Mouse (Mus musculus) liver, embryonic 13.5 days (tissue): ENCODE measurements around the gene Epas1. TPM values are rescaled to one million over a fixed set of nuclear protein-coding genes. Genes with fewer than 3 reads are reported as not detected.

Source experiments
- ATAC-seq: fragments of 200-750 bp; cut with Nextera tagmentation; 2 replicates; pipeline ENCODE4 v1.8.0; 2017; ENCODE audit warnings: low read depth, mild to moderate bottlenecking, moderate number of reproducible peaks, moderate library complexity
- DNase-seq: peaks from one replicate; pipeline ENCODE4 v3.0.0; 2022
- H3K27ac ChIP-seq: fragments of 300-500 bp; sonication (generic); 2 replicates; pipeline ENCODE4 v1.5.1; 2015; ENCODE audit warnings: moderate library complexity, mild to moderate bottlenecking, inconsistent platforms
- H3K27me3 ChIP-seq: fragments of 300-500 bp; sonication (generic); 2 replicates; pipeline ENCODE4 v1.6.1; 2015; ENCODE audit warnings: mild to moderate bottlenecking, inconsistent platforms
- H3K36me3 ChIP-seq: fragments of 300-500 bp; sonication (generic); 2 replicates; pipeline ENCODE4 v1.6.1; 2015; ENCODE audit warnings: mild to moderate bottlenecking, inconsistent platforms
- H3K4me1 ChIP-seq: fragments of 300-500 bp; sonication (generic); replicated peaks from 2 replicates; pipeline ENCODE4 v1.6.1; 2015; ENCODE audit warnings: inconsistent platforms
- H3K4me2 ChIP-seq: fragments of 300-500 bp; sonication (generic); 2 replicates; pipeline ENCODE4 v1.6.1; 2015; ENCODE audit warnings: inconsistent platforms, mild to moderate bottlenecking, moderate library complexity
- H3K4me3 ChIP-seq: fragments of 300-500 bp; sonication (generic); replicated peaks from 2 replicates; pipeline ENCODE4 v1.5.1; 2015; ENCODE audit warnings: mild to moderate bottlenecking, inconsistent platforms
- H3K9ac ChIP-seq: fragments of 300-500 bp; sonication (generic); 2 replicates; pipeline ENCODE4 v1.6.1; 2015; ENCODE audit warnings: mild to moderate bottlenecking, inconsistent platforms
- H3K9me3 ChIP-seq: fragments of 300-500 bp; sonication (generic); replicated peaks from 2 replicates; pipeline ENCODE4 v1.6.1; 2016; ENCODE audit warnings: inconsistent platforms
- WGBS: fragments of 180-500 bp; shearing (Covaris S2); methylation state at CpG from one replicate; pipeline ENCODE4 v1.1.7; 2015; ENCODE audit not compliant: insufficient replicate concordance; 5-methylcytosine and 5-hydroxymethylcytosine counted together
- polyA plus RNA-seq: library from polyadenylated mRNA; unstranded; fragments of >200 nt; fragmentation: Nextera tagmentation; extraction: Ambion mirVana; gene quantifications from 2 replicates; pipeline ENCODE4 v1.2.1, GENCODE M21; 2015

The Epas1 gene
- polyA plus RNA-seq, 1 experiment from 2014 or later: 1.3 TPM

DNA sequence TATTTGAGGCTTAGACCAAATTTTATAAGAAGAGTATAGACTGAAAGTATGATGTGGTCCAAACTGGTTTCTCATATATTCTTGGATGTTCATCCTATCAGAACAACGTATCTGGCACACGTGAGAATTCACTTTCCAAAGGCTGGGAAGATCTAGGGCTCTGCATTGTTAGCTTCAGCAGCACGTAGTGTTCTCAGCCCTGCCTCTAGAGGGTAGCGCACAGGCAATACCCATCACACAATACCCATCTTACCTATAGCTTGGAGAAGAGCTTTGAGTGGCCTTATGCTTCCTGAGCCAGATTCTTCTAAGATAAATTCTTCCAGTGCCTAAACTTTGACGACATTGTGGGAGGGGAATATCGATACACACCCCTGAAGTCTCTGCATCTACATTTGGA is 24.6 kb downstream of the Epas1 start:
- no peak overlapping the region for H3K9ac ChIP-seq
- H3K4me2 ChIP-seq: no peak overlapping the region
- H3K36me3 ChIP-seq: no peaks in the 10 kb centered on the region
- DNase-seq: no peak
- 75% methylated on average over 6 of the region's 6 CpGs for WGBS
- ATAC-seq: no peak
- H3K4me3 ChIP-seq: no peak overlapping the region
- no peaks in the 10 kb centered on the region for H3K27me3 ChIP-seq
- no peak overlapping the region for H3K27ac ChIP-seq
- no peaks in the 10 kb centered on the region for H3K9me3 ChIP-seq
- H3K4me1 ChIP-seq: 0 out of 2 replicates have a peak, but pooled peaks cover 9% of the 10 kb centered on the region

- Histone ChIP-seq H3K9me3 (no peaks in the 10 kb centered on the region), H3K4me2 (no peak overlapping the region), H3K4me1 (0 out of 2 replicates have a peak, but pooled peaks cover 9% of the 10 kb centered on the region), H3K36me3 (no peaks in the 10 kb centered on the region), H3K9ac (no peak overlapping the region), H3K27me3 (no peaks in the 10 kb centered on the region), H3K4me3 (no peak overlapping the region), H3K27ac (no peak overlapping the region)
- WGBS: 44% methylated on average over 15 of the region's 15 CpGs
- no peak for DNase-seq
- no peak for ATAC-seq
Measured at GRCm38 (mm10) chr17:86779191-86780130, 26.0 kb downstream of the Epas1 start.

DNA sequence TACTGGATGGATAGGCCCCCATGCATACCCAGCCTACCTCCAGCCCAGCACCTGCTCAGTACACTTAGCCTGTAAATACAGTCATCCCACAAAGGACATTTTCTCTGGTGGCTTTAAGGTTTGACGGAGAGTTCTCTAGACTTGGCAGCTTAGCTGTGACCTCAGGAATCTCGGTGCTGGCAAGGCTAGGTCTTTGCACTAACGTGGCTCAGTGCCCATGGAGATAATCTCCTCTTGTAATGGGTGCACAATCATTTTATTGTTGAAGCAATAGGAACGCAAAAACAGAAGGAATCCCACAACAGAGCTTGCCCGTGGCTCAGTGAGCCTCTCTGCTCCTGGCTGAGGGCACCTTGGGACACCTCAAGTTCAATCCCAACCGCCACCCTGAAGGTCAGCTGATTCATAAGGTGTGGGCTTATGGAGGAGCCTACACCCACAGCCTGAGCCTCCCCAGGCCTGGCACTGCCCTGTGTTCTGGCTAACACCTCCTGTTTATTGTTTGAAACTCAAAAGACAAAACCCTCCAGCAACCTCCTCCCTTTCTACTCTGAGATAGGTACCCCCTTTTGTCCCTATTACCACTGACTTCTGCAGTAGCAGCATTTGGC is 27.3 kb downstream of the Epas1 start:
- no peak for ATAC-seq
- Histone ChIP-seq H3K9ac (no peak overlapping the region), H3K4me3 (no peak overlapping the region), H3K4me1 (0 out of 2 replicates have a peak, but pooled peaks cover 9% of the 10 kb centered on the region), H3K9me3 (no peaks in the 10 kb centered on the region), H3K27me3 (no peaks in the 10 kb centered on the region), H3K27ac (no peak overlapping the region), H3K4me2 (no peak overlapping the region), H3K36me3 (no peaks in the 10 kb centered on the region)
- 61% methylated on average over 6 of the region's 6 CpGs for WGBS
- DNase-seq: no peak

GRCm38 (mm10) chr17:86781755-86782400 is 28.4 kb downstream of the Epas1 start:
- 60% methylated on average over 12 of the region's 12 CpGs for WGBS
- H3K27me3 ChIP-seq: no peaks in the 10 kb centered on the region
- DNase-seq: no peak
- ATAC-seq: no peak
- 0 out of 2 replicates have a peak, but pooled peaks cover 5% of the 10 kb centered on the region for H3K4me1 ChIP-seq
- no peak overlapping the region for H3K9ac ChIP-seq
- no peak overlapping the region for H3K4me3 ChIP-seq
- no peak overlapping the region for H3K27ac ChIP-seq
- H3K9me3 ChIP-seq: no peaks in the 10 kb centered on the region
- no peak overlapping the region for H3K4me2 ChIP-seq
- no peaks in the 10 kb centered on the region for H3K36me3 ChIP-seq

GRCm38 (mm10) chr17:86784405-86784977 is 31.0 kb downstream of the Epas1 start:
- DNase-seq (no peak), ATAC-seq (no peak)
- Histone ChIP-seq H3K27me3 (no peaks in the 10 kb centered on the region), H3K4me3 (no peak overlapping the region), H3K4me2 (no peak overlapping the region), H3K36me3 (no peaks in the 10 kb centered on the region), H3K27ac (no peak overlapping the region), H3K9ac (no peak overlapping the region), H3K4me1 (0 out of 2 replicates have a peak, but pooled peaks cover 5% of the 10 kb centered on the region), H3K9me3 (no peaks in the 10 kb centered on the region)
- WGBS: 54% methylated on average over 10 of the region's 10 CpGs

DNA sequence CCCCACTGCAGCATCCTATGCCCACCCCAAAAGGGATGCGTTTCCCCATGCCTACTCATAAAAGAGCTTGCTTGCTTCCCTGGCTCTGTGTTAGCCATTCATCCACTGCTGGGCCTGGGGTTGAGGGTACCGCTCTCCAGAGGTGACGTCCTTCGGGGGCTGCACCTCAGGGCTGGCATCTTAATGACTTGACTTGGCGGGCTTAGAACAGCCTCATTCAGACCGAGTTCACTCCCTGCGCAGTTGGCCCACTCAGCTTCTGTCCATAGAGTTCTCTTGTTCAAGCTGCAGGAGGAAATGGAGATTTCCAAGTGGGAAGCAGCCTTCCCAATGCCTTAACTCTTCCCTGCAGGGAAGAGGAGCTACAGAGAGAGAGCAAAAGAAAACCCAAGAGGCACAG is 32.1 kb downstream of the Epas1 start:
- H3K4me3 ChIP-seq: no peak overlapping the region
- H3K9ac ChIP-seq: no peak overlapping the region
- DNase-seq: no peak
- H3K4me2 ChIP-seq: no peak overlapping the region
- 59% methylated on average over 7 of the region's 7 CpGs for WGBS
- H3K4me1 ChIP-seq: 0 out of 2 replicates have a peak, but pooled peaks cover 5% of the 10 kb centered on the region
- ATAC-seq: no peak
- no peak overlapping the region for H3K27ac ChIP-seq
- H3K27me3 ChIP-seq: no peaks in the 10 kb centered on the region
- H3K36me3 ChIP-seq: no peaks in the 10 kb centered on the region
- H3K9me3 ChIP-seq: no peaks in the 10 kb centered on the region

- H3K4me2 ChIP-seq: no peak overlapping the region
- H3K9me3 ChIP-seq: no peaks in the 10 kb centered on the region
- no peak overlapping the region for H3K4me3 ChIP-seq
- no peak overlapping the region for H3K27ac ChIP-seq
- H3K27me3 ChIP-seq: no peaks in the 10 kb centered on the region
- no peaks in the 10 kb centered on the region for H3K36me3 ChIP-seq
- H3K4me1 ChIP-seq: no peaks in the 10 kb centered on the region
- no peak overlapping the region for H3K9ac ChIP-seq
- ATAC-seq: no peak
- WGBS: 65% methylated on average over 7 of the region's 7 CpGs
- DNase-seq: no peak
Measured at GRCm38 (mm10) chr17:86786496-86786895, 33.0 kb downstream of the Epas1 start.

DNA sequence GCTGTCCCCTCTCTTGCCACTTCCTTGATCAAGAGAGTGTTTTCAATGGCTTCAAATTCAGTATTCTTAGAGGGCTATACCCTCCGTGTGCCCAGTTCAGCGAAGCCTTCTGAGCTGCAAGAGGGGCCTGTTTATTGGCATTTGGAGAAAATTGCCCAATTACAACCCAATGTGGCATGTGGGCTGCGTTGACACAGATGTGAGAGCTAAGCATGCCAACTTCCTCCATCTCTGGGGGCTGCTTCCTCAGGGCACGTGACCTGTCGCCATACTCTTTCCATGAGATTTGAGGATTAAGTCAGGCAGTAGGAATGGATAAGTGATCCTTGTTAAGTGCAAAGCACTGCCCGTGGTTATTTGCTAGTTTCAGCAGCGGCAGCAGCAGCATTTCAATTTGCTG is 34.3 kb downstream of the Epas1 start:
- ATAC-seq: no peak

DNA sequence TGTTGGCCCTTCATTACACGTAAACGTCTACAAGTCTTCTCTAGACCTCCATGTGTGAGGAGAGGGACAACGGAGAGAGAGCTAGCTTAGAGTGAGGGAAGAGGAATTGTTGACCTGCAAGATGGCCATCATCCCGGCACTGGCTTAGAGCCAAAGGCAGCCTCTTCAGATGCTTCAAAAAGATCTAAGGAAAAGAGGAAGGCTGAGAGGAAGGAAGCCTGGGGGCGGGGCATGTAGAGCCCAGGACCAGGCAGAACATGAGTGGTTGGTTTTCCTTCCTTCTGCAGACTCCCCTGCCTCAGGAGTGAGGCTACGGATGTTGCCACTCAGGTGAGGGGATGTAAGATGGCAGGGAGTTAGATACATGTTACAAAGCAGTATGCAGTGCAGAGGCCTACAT is 34.8 kb downstream of the Epas1 start:
- Histone ChIP-seq H3K4me2 (no peak overlapping the region), H3K27ac (no peak overlapping the region), H3K4me1 (no peaks in the 10 kb centered on the region), H3K4me3 (no peak overlapping the region), H3K36me3 (no peaks in the 10 kb centered on the region), H3K9me3 (no peaks in the 10 kb centered on the region), H3K9ac (no peak overlapping the region), H3K27me3 (no peaks in the 10 kb centered on the region)
- 42% methylated on average over 6 of the region's 6 CpGs for WGBS
- no peak for DNase-seq
- no peak for ATAC-seq

More for the DNA sequence above, 34.3 kb downstream of the Epas1 start:
- WGBS: 52% methylated on average over 7 of the region's 7 CpGs
- H3K9ac ChIP-seq: no peak overlapping the region; the same call in 1 of the 2 replicates
- DNase-seq: no peak
- no peaks in the 10 kb centered on the region for H3K9me3 ChIP-seq
- H3K27ac ChIP-seq: no peak overlapping the region
- no peaks in the 10 kb centered on the region for H3K36me3 ChIP-seq
- H3K4me1 ChIP-seq: no peaks in the 10 kb centered on the region
- no peaks in the 10 kb centered on the region for H3K27me3 ChIP-seq
- no peak overlapping the region for H3K4me2 ChIP-seq
- no peak overlapping the region for H3K4me3 ChIP-seq

- Histone ChIP-seq H3K27me3 (no peaks in the 10 kb centered on the region), H3K9ac (no peak overlapping the region), H3K4me1 (no peaks in the 10 kb centered on the region; the same call in 1 of the 2 replicates), H3K4me2 (no peak overlapping the region), H3K9me3 (no peaks in the 10 kb centered on the region), H3K36me3 (no peaks in the 10 kb centered on the region), H3K27ac (no peak overlapping the region), H3K4me3 (no peak overlapping the region)
- WGBS: 73% methylated on average over 8 of the region's 8 CpGs
- ATAC-seq (no peak), DNase-seq (no peak)
Measured at GRCm38 (mm10) chr17:86791925-86792324, 38.4 kb downstream of the Epas1 start.

- ATAC-seq: no peak
- H3K36me3 ChIP-seq: no peaks in the 10 kb centered on the region
- H3K9me3 ChIP-seq: no peaks in the 10 kb centered on the region
- H3K4me1 ChIP-seq: peaks cover 7% of the 10 kb centered on the region
- H3K27me3 ChIP-seq: no peaks in the 10 kb centered on the region
- no peak overlapping the region for H3K4me3 ChIP-seq
- no peak overlapping the region for H3K9ac ChIP-seq
- no peak for DNase-seq
- H3K27ac ChIP-seq: no peak overlapping the region
- H3K4me2 ChIP-seq: no peak overlapping the region
- WGBS: 65% methylated on average over 5 of the region's 5 CpGs
Measured at GRCm38 (mm10) chr17:86795773-86796172, 42.3 kb downstream of the Epas1 start.
